Mouse (Mus musculus) embryonic facial prominence, embryonic 15.5 days (tissue): ENCODE measurements around the gene Asic3. TPM values are rescaled to one million over a fixed set of nuclear protein-coding genes. Genes with fewer than 3 reads are reported as not detected.
A peak's percentile ranks its signal among the peaks of the same experiment; 100 is the strongest.

Experiments used
- ATAC-seq: fragments of 200-750 bp; cut with Nextera tagmentation; 2 replicates; pipeline ENCODE4 v1.8.0; 2017; ENCODE audit warnings: low read depth, moderate TSS enrichment; ENCODE audit not compliant: insufficient number of reproducible peaks, low FRiP score, low TSS enrichment
- H3K27ac ChIP-seq: fragments of 300-500 bp; sonication (generic); replicated peaks from 2 replicates; pipeline ENCODE4 v1.5.1; 2015; ENCODE audit warnings: mild to moderate bottlenecking, inconsistent platforms
- H3K27me3 ChIP-seq: fragments of 300-500 bp; sonication (generic); 2 replicates; pipeline ENCODE4 v1.6.1; 2015; ENCODE audit warnings: inconsistent platforms
- H3K36me3 ChIP-seq: fragments of 300-500 bp; sonication (generic); 2 replicates; pipeline ENCODE4 v1.6.1; 2015; ENCODE audit warnings: mild to moderate bottlenecking, inconsistent platforms
- H3K4me1 ChIP-seq: fragments of 300-500 bp; sonication (generic); 2 replicates; pipeline ENCODE4 v1.6.1; 2015; ENCODE audit warnings: inconsistent platforms
- H3K4me2 ChIP-seq: fragments of 300-500 bp; sonication (generic); replicated peaks from 2 replicates; pipeline ENCODE4 v1.6.1; 2015; ENCODE audit warnings: mild to moderate bottlenecking, inconsistent platforms
- H3K4me3 ChIP-seq: fragments of 300-500 bp; sonication (generic); replicated peaks from 2 replicates; pipeline ENCODE4 v1.5.1; 2015; ENCODE audit warnings: mild to moderate bottlenecking, inconsistent platforms
- H3K9ac ChIP-seq: fragments of 300-500 bp; sonication (generic); 2 replicates; pipeline ENCODE4 v1.6.1; 2015; ENCODE audit warnings: inconsistent platforms
- H3K9me3 ChIP-seq: fragments of 300-500 bp; sonication (generic); replicated peaks from 2 replicates; pipeline ENCODE4 v1.6.1; 2016; ENCODE audit warnings: inconsistent platforms
- WGBS: fragments of 180-500 bp; shearing (Covaris S2); methylation state at CpG from one replicate; pipeline ENCODE4 v1.1.7; 2015; 5-methylcytosine and 5-hydroxymethylcytosine counted together
- polyA plus RNA-seq: library from polyadenylated mRNA; unstranded; fragments of >200 nt; fragmentation: Nextera tagmentation; extraction: Ambion mirVana; gene quantifications from 2 replicates; pipeline ENCODE4 v1.2.1, GENCODE M21; 2015

The Asic3 gene
- polyA plus RNA-seq, 1 experiment from 2014 or later = 1.6 TPM

GRCm38 (mm10) chr5:24378700-24379099 is 34.5 kb upstream of the Asic3 start:
- Histone ChIP-seq H3K27me3 (peaks cover 7% of the 10 kb centered on the region), H3K4me1 (peaks cover 11% of the 10 kb centered on the region), H3K9me3 (no peaks in the 10 kb centered on the region), H3K4me2 (no peak overlapping the region), H3K27ac (no peak overlapping the region), H3K36me3 (no peaks in the 10 kb centered on the region), H3K4me3 (no peak overlapping the region), H3K9ac (no peak overlapping the region)
- WGBS = 80% methylated on average over 2 of the region's 2 CpGs
- no peak for ATAC-seq

DNA sequence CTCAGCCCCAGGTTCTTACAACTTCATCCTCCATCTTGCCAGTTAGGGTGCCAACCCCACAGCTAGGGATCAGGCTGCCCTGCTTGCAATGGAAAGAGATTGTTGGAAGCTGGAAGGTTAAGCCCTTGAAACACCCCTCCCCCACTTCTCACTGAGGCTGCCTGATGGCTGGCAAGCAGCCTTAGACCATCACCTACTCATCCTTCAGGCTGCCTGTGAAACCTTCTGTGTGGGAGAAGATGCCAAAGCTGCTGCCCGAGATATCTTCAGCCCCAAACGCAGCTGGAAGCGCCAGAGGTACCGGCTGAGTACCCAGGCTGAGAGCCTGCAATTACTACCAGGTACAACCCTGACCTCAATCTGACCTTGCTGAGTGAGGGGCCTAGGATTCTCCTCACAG is 33.7 kb upstream of the Asic3 start:
- 57% methylated on average over 4 of the region's 4 CpGs for WGBS
- no peak for ATAC-seq
- H3K27me3 ChIP-seq = peaks cover 7% of the 10 kb centered on the region

DNA sequence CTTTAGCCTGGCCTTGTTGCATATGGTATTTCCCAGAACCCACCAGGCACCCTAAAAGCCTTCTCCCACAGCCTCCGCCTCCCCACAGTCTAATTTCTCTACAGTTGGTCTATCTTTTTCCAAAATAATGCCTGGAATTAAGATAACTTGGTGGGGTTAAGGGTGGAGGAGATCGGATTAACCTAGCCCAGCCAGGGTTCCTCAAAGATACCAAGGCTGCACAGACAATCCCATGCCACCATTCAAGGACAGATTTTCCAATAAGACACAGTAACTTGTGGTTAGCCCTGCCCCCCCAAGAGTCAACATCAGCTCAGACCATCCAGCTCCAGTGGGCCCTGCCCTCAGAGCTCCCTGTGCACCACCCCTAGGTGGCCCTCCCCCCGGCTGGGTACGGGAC is 32.7 kb upstream of the Asic3 start:
- 90% methylated on average over 4 of the region's 4 CpGs for WGBS
- Histone ChIP-seq H3K4me3 (no peak overlapping the region), H3K4me1 (peaks cover 14% of the 10 kb centered on the region), H3K4me2 (no peak overlapping the region), H3K9me3 (no peaks in the 10 kb centered on the region), H3K9ac (no peak overlapping the region), H3K27me3 (peaks cover 12% of the 10 kb centered on the region), H3K27ac (no peak overlapping the region), H3K36me3 (no peaks in the 10 kb centered on the region)
- no peak for ATAC-seq

More for the DNA sequence above, 33.7 kb upstream of the Asic3 start:
- Histone ChIP-seq H3K27ac (no peak overlapping the region), H3K9ac (no peak overlapping the region), H3K9me3 (no peaks in the 10 kb centered on the region), H3K36me3 (no peaks in the 10 kb centered on the region), H3K4me3 (no peak overlapping the region), H3K4me2 (no peak overlapping the region), H3K4me1 (peaks cover 13% of the 10 kb centered on the region)

DNA sequence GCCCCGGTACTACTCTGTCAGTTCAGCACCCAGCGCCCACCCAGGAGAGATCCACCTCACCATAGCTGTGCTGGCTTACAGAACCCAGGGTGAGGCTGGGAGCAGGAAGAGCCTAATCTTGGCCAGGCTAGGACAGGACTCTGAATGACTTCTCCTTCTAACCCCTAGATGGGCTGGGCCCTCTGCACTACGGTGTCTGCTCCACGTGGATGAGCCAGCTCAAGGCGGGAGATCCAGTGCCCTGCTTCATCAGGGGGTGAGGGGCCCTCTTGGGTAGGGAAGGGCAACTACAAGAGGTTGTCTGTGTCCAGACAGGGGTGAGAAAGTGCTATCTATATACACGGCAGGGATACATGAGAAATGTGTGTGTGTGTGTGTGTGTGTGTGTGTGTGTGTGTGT is 31.7 kb upstream of the Asic3 start:
- no peak for ATAC-seq
- no peak overlapping the region for H3K4me3 ChIP-seq
- peaks cover 21% of the 10 kb centered on the region for H3K27me3 ChIP-seq
- no peak overlapping the region for H3K4me2 ChIP-seq
- H3K4me1 ChIP-seq = peaks cover 14% of the 10 kb centered on the region
- H3K9ac ChIP-seq = no peak overlapping the region
- H3K36me3 ChIP-seq = no peaks in the 10 kb centered on the region
- H3K9me3 ChIP-seq = no peaks in the 10 kb centered on the region
- 68% methylated on average over 6 of the region's 6 CpGs for WGBS
- no peak overlapping the region for H3K27ac ChIP-seq

GRCm38 (mm10) chr5:24381988-24382387 is 31.2 kb upstream of the Asic3 start:
- no peaks in the 10 kb centered on the region for H3K9me3 ChIP-seq
- H3K9ac ChIP-seq = no peak overlapping the region
- 40% methylated on average over 2 of the region's 2 CpGs for WGBS
- ATAC-seq = no peak
- no peak overlapping the region for H3K4me3 ChIP-seq
- peaks cover 26% of the 10 kb centered on the region for H3K27me3 ChIP-seq
- H3K4me2 ChIP-seq = no peak overlapping the region
- no peak overlapping the region for H3K27ac ChIP-seq
- peaks cover 15% of the 10 kb centered on the region for H3K4me1 ChIP-seq
- no peaks in the 10 kb centered on the region for H3K36me3 ChIP-seq

DNA sequence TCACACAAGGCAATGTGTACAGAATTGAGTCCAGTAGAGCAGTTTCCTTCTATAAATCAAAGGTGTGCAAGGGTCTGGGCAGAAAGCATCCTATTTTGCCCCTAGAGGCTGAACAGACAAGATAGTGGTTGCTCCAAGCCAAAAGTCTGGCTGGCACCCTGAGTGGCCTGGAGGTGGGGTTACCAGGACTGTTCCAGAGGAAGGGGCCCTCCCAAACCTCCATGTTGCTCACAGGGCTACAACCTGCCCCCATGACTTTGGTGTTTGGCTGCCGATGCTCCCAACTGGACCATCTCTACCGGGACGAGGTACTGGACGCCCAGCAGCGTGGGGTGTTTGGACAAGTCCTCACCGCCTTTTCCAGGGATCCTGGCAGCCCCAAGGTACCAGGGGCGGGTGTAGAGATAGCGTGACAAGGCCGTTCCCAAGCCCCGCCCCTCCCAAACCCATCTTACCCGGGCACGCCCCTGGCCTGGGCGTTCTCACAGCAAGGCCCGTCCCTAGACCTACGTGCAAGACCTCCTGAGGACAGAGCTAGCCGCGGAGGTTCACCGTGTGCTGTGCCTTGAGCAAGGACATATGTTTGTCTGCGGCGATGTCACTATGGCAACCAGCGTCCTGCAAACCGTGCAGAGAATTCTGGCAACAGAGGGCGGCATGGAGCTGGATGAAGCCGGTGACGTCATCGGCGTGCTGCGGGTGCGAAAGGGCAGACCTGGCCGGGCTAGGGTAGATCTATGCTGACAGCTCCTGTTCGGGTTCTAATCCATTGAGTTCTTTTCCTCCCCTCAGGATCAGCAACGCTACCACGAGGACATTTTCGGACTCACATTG is 29.9 kb upstream of the Asic3 start:
- Histone ChIP-seq H3K9me3 (no peaks in the 10 kb centered on the region), H3K4me3 (peak overlapping the region; percentile 51), H3K27me3 (peaks cover 33% of the 10 kb centered on the region), H3K4me1 (peaks cover 28% of the 10 kb centered on the region), H3K9ac (peak overlapping the region; percentile 26), H3K36me3 (no peaks in the 10 kb centered on the region), H3K4me2 (peak overlapping the region; percentile 70), H3K27ac (no peak overlapping the region)
- ATAC-seq = peak; percentile 82
- WGBS = 1% methylated on average over 34 of the region's 34 CpGs

GRCm38 (mm10) chr5:24384407-24384806 is 28.8 kb upstream of the Asic3 start:
- Histone ChIP-seq H3K4me3 (no peak overlapping the region), H3K4me2 (no peak overlapping the region), H3K36me3 (no peaks in the 10 kb centered on the region), H3K9ac (no peak overlapping the region), H3K9me3 (no peaks in the 10 kb centered on the region), H3K4me1 (peaks cover 30% of the 10 kb centered on the region), H3K27me3 (peaks cover 42% of the 10 kb centered on the region), H3K27ac (no peak overlapping the region)
- WGBS = 52% methylated on average over 6 of the region's 6 CpGs
- no peak for ATAC-seq

- no peak overlapping the region for H3K4me3 ChIP-seq
- no peak overlapping the region for H3K9ac ChIP-seq
- WGBS = 90% methylated on average over 5 of the region's 5 CpGs
- no peaks in the 10 kb centered on the region for H3K36me3 ChIP-seq
- H3K27me3 ChIP-seq = peaks cover 45% of the 10 kb centered on the region
- H3K4me2 ChIP-seq = no peak overlapping the region
- no peak overlapping the region for H3K27ac ChIP-seq
- ATAC-seq = no peak
- H3K4me1 ChIP-seq = peaks cover 30% of the 10 kb centered on the region
- H3K9me3 ChIP-seq = no peaks in the 10 kb centered on the region
These were observed 27.8 kb upstream of the Asic3 start for GRCm38 (mm10) chr5:24385374-24385773.

- Histone ChIP-seq H3K9ac (no peak overlapping the region), H3K9me3 (no peaks in the 10 kb centered on the region), H3K36me3 (no peaks in the 10 kb centered on the region), H3K4me1 (peaks cover 30% of the 10 kb centered on the region), H3K27me3 (peaks cover 45% of the 10 kb centered on the region), H3K4me2 (no peak overlapping the region), H3K4me3 (no peak overlapping the region), H3K27ac (no peak overlapping the region)
- WGBS = 82% methylated on average over 10 of the region's 10 CpGs
- ATAC-seq = no peak
These were observed 27.2 kb upstream of the Asic3 start for GRCm38 (mm10) chr5:24385887-24386550.

GRCm38 (mm10) chr5:24387264-24388241 is 25.6 kb upstream of the Asic3 start:
- Histone ChIP-seq H3K9ac (peak overlapping the region; percentile 24), H3K36me3 (no peaks in the 10 kb centered on the region), H3K4me2 (peak overlapping the region; percentile 94), H3K4me3 (peak overlapping the region; percentile 47), H3K9me3 (no peaks in the 10 kb centered on the region), H3K27ac (no peak overlapping the region), H3K27me3 (peaks cover 45% of the 10 kb centered on the region), H3K4me1 (peaks cover 30% of the 10 kb centered on the region)
- WGBS = under 1% methylated on average over 73 of the region's 73 CpGs
- peak; percentile 19; the same call in 1 of the 2 replicates for ATAC-seq
